Mouse (Mus musculus): ENCODE data around the gene Polr1a. TPM values are rescaled to one million over a fixed set of nuclear protein-coding genes. Genes with fewer than 3 reads are reported as not detected.
A peak's percentile ranks its signal among the peaks of the same experiment; 100 is the strongest.

The Polr1a gene
- polyA plus RNA-seq (2015; fragmentation: Nextera tagmentation; extraction: Ambion mirVana), result 29.3 and 30.1 TPM in 2 replicates

DNA sequence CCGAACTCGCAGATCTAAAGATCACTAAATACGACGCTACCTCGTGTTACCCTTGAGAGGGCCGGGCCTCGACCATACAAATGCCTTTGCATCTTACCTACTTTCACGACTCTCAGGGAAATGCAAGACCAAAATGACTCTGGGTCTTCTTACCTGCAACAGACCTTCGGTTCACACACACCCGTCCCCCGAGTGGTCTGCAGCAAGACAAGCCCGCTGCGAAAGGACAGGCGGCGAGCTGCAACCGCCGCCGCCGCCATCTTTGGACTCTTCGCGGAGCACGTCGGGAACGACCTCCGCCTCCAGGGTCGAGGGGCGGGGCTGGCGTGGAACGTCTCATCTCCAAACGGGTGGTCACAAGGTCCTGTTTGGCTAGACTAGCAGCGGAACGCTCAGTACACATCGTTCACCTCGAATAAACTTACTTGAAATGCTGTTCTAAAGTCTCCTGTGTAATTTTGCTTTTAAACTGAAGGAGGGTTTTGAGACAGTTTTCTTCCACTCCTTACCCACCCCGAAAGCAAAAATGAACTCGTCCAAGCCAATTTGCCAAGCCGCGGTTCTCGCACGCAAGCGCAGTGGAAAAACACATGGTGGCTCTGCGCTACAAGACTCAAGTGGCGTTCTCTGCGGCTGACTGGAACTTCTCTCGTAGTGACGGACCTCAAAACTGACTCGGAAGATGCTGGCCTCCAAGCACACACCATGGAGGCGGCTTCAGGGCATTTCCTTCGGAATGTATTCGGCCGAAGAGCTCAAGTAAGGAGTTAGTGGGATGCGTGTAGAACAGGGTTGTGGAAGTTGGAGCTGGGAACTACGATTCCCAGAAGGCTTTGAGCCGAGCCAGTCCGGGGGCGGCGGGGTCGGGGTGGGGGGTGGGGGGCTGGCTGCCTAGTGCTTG lies at the start of gene Polr1a, which contains the start of gene Ptcd3:
Gene Polr1a (plus strand): TSS at position 573 of the 901 bp plus-strand sequence.
Gene Ptcd3 (minus strand): TSS at position 270 of the 901 bp plus-strand sequence.
- ATAC-seq (ENCODE audit: insufficient number of reproducible peaks, low FRiP score, low TSS enrichment, low read depth), result peak; percentile 94
- H3K27ac ChIP-seq (replicated peaks), result peak within 1 kb of the TSS; percentile 84
- peaks cover 31% of the 10 kb centered on the region for H3K36me3 ChIP-seq
- peak within 1 kb of the TSS; percentile 85 for H3K4me3 ChIP-seq (replicated peaks)
- no peaks in the 10 kb centered on the region for H3K9me3 ChIP-seq (replicated peaks)
- peak within 1 kb of the TSS; percentile 49 for H3K9ac ChIP-seq
- WGBS, result under 1% methylated on average over 58 of the region's 58 CpGs
- H3K4me1 ChIP-seq, result peaks cover 3% of the 10 kb centered on the region
- no peaks in the 10 kb centered on the region for H3K27me3 ChIP-seq
- peak within 1 kb of the TSS; percentile 65 for H3K4me2 ChIP-seq (replicated peaks)

- ATAC-seq (ENCODE audit: insufficient number of reproducible peaks, low FRiP score, low TSS enrichment, low read depth), result no peak
- H3K9me3 ChIP-seq (replicated peaks), result no peaks in the 10 kb centered on the region
- H3K4me2 ChIP-seq (replicated peaks), result no peak overlapping the region
- H3K4me1 ChIP-seq, result no peaks in the 10 kb centered on the region
- 87% methylated on average over 2 of the region's 2 CpGs for WGBS
- no peak overlapping the region for H3K9ac ChIP-seq
- H3K36me3 ChIP-seq, result peaks cover 71% of the 10 kb centered on the region
- H3K27me3 ChIP-seq, result no peaks in the 10 kb centered on the region
- H3K4me3 ChIP-seq (replicated peaks), result no peak overlapping the region
- H3K27ac ChIP-seq (replicated peaks), result no peak overlapping the region
Observed at GRCm38 (mm10) chr6:71867751-71868150, 41.1 kb upstream of the Polr1a start.

GRCm38 (mm10) chr6:71868809-71869208 lies 40.0 kb upstream of the Polr1a start:
- ATAC-seq (ENCODE audit: insufficient number of reproducible peaks, low FRiP score, low TSS enrichment, low read depth), result no peak
- no peaks in the 10 kb centered on the region for H3K4me1 ChIP-seq
- H3K36me3 ChIP-seq, result peaks cover 70% of the 10 kb centered on the region
- WGBS, result 83% methylated on average over 1 of the region's 1 CpGs
- no peak overlapping the region for H3K9ac ChIP-seq
- H3K27me3 ChIP-seq, result no peaks in the 10 kb centered on the region
- no peaks in the 10 kb centered on the region for H3K9me3 ChIP-seq (replicated peaks)
- H3K4me3 ChIP-seq (replicated peaks), result no peak overlapping the region
- no peak overlapping the region for H3K27ac ChIP-seq (replicated peaks)
- no peak overlapping the region for H3K4me2 ChIP-seq (replicated peaks)

DNA sequence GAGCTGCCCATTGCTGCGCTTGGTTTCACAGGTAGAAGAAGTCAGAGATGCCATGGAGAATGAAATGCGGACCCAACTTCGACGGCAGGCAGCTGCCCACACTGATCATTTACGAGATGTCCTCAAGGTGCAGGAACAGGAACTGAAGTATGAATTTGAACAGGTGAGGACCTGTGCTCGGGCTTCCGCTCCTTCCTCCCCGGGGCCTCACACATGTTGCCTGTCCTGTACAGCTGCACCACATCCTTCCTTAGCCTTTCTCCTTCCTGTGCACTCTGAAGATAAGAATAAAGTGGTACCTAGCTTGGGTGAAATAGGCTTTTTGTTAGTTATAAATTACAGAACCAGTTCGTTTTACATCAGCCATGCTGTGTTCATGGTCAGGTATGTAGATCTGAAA lies 37.5 kb upstream of the Polr1a start:
- H3K4me3 ChIP-seq (replicated peaks), result no peak overlapping the region
- H3K4me1 ChIP-seq, result no peaks in the 10 kb centered on the region
- H3K9ac ChIP-seq, result no peak overlapping the region
- ATAC-seq (ENCODE audit: insufficient number of reproducible peaks, low FRiP score, low TSS enrichment, low read depth), result no peak
- H3K27me3 ChIP-seq, result no peaks in the 10 kb centered on the region
- peaks cover 78% of the 10 kb centered on the region for H3K36me3 ChIP-seq
- no peak overlapping the region for H3K4me2 ChIP-seq (replicated peaks)
- H3K9me3 ChIP-seq (replicated peaks), result no peaks in the 10 kb centered on the region
- H3K27ac ChIP-seq (replicated peaks), result no peak overlapping the region
- 93% methylated on average over 9 of the region's 9 CpGs for WGBS

GRCm38 (mm10) chr6:71877965-71878760 lies 30.7 kb upstream of the Polr1a start:
- no peak overlapping the region for H3K9ac ChIP-seq
- WGBS, result 87% methylated on average over 3 of the region's 3 CpGs
- no peaks in the 10 kb centered on the region for H3K4me1 ChIP-seq
- peaks cover 86% of the 10 kb centered on the region for H3K36me3 ChIP-seq
- H3K27ac ChIP-seq (replicated peaks), result no peak overlapping the region
- no peaks in the 10 kb centered on the region for H3K9me3 ChIP-seq (replicated peaks)
- no peak for ATAC-seq (ENCODE audit: insufficient number of reproducible peaks, low FRiP score, low TSS enrichment, low read depth)
- no peak overlapping the region for H3K4me3 ChIP-seq (replicated peaks)
- H3K27me3 ChIP-seq, result no peaks in the 10 kb centered on the region
- no peak overlapping the region for H3K4me2 ChIP-seq (replicated peaks)

- no peak for ATAC-seq (ENCODE audit: insufficient number of reproducible peaks, low FRiP score, low TSS enrichment, low read depth)
- H3K9ac ChIP-seq, result no peak overlapping the region
- WGBS, result 91% methylated on average over 4 of the region's 4 CpGs
- peaks cover 85% of the 10 kb centered on the region for H3K36me3 ChIP-seq
- no peak overlapping the region for H3K27ac ChIP-seq (replicated peaks)
- H3K27me3 ChIP-seq, result no peaks in the 10 kb centered on the region
- no peak overlapping the region for H3K4me3 ChIP-seq (replicated peaks)
- no peaks in the 10 kb centered on the region for H3K9me3 ChIP-seq (replicated peaks)
- no peak overlapping the region for H3K4me2 ChIP-seq (replicated peaks)
- no peaks in the 10 kb centered on the region for H3K4me1 ChIP-seq
Observed at GRCm38 (mm10) chr6:71893263-71893662, 15.6 kb upstream of the Polr1a start.

GRCm38 (mm10) chr6:71907702-71908235 lies 1.1 kb upstream of the Polr1a start:
- Histone ChIP-seq H3K9me3 (replicated peaks) (no peaks in the 10 kb centered on the region), H3K4me3 (replicated peaks) (peak overlapping the region; percentile 85), H3K4me1 (peaks cover 3% of the 10 kb centered on the region), H3K4me2 (replicated peaks) (peak overlapping the region; percentile 65), H3K27ac (replicated peaks) (no peak overlapping the region), H3K36me3 (peaks cover 32% of the 10 kb centered on the region), H3K27me3 (no peaks in the 10 kb centered on the region), H3K9ac (peak overlapping the region; percentile 49)
- 4% methylated on average over 4 of the region's 4 CpGs for WGBS
- no peak for ATAC-seq (ENCODE audit: insufficient number of reproducible peaks, low FRiP score, low TSS enrichment, low read depth)

GRCm38 (mm10) chr6:71909384-71909783 lies 531 bp downstream of the Polr1a start:
- H3K4me3 ChIP-seq (replicated peaks), result peak overlapping the region; percentile 85
- H3K27me3 ChIP-seq, result no peaks in the 10 kb centered on the region
- 18% methylated on average over 10 of the region's 10 CpGs for WGBS
- peaks cover 25% of the 10 kb centered on the region for H3K36me3 ChIP-seq
- H3K9ac ChIP-seq, result peak overlapping the region; percentile 49
- H3K4me2 ChIP-seq (replicated peaks), result peak overlapping the region; percentile 65
- H3K27ac ChIP-seq (replicated peaks), result 0 out of 2 replicates have a peak overlapping the region, but pooled peaks have one; percentile 84
- H3K4me1 ChIP-seq, result peaks cover 3% of the 10 kb centered on the region
- no peaks in the 10 kb centered on the region for H3K9me3 ChIP-seq (replicated peaks)
- no peak for ATAC-seq (ENCODE audit: insufficient number of reproducible peaks, low FRiP score, low TSS enrichment, low read depth)

DNA sequence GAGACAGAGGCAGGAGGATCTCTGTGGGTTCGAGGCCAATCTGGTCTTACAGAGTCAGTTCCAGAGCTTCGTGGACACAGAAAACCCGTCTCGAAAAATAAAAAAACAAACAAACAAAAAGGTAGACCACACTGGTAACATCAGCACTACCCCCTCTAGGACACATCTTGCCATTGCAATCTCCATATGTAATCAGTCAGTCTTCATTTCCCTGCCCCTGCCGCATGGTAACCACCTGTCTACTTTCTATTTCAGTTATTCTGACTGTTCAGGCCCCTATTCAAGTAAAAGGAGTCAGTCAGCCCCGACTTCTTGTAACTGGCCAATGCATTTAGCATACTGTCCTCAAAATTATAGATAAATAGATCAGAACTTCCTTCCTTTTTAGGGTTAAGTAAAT lies 987 bp downstream of the Polr1a start:
- peak overlapping the region; percentile 65 for H3K4me2 ChIP-seq (replicated peaks)
- 70% methylated on average over 6 of the region's 6 CpGs for WGBS
- no peak for ATAC-seq (ENCODE audit: insufficient number of reproducible peaks, low FRiP score, low TSS enrichment, low read depth)
- H3K27ac ChIP-seq (replicated peaks), result no peak overlapping the region
- H3K9me3 ChIP-seq (replicated peaks), result no peaks in the 10 kb centered on the region
- H3K4me1 ChIP-seq, result peaks cover 3% of the 10 kb centered on the region
- no peaks in the 10 kb centered on the region for H3K27me3 ChIP-seq
- H3K36me3 ChIP-seq, result peaks cover 22% of the 10 kb centered on the region
- peak overlapping the region; percentile 85 for H3K4me3 ChIP-seq (replicated peaks)
- no peak overlapping the region for H3K9ac ChIP-seq

GRCm38 (mm10) chr6:71911686-71912450 lies 3.0 kb downstream of the Polr1a start:
- Histone ChIP-seq H3K27ac (replicated peaks) (no peak overlapping the region), H3K4me2 (replicated peaks) (no peak overlapping the region), H3K27me3 (no peaks in the 10 kb centered on the region), H3K9ac (no peak overlapping the region), H3K4me3 (replicated peaks) (no peak overlapping the region), H3K9me3 (replicated peaks) (no peaks in the 10 kb centered on the region), H3K36me3 (peaks cover 26% of the 10 kb centered on the region), H3K4me1 (peaks cover 3% of the 10 kb centered on the region)
- 85% methylated on average over 5 of the region's 5 CpGs for WGBS
- ATAC-seq (ENCODE audit: insufficient number of reproducible peaks, low FRiP score, low TSS enrichment, low read depth), result no peak
